Mouse (Mus musculus) heart, embryonic 14.5 days (tissue): ENCODE measurements at regions not wholly inside any gene's neighbourhood (a gene's known extent, or its start where the extent isn't known, plus 50 kb on each side); places are given as distances from the start of the nearest gene placed in this dataset.

ENCODE experiments used
- ATAC-seq: fragments of 200-750 bp; cut with Nextera tagmentation; 2 replicates; pipeline ENCODE4 v1.8.0; 2017; ENCODE audit warnings: low read depth, moderate TSS enrichment; ENCODE audit not compliant: insufficient number of reproducible peaks, insufficient read depth, low FRiP score
- H3K27ac ChIP-seq, 2 experiments: fragments of 200-500 bp in 1 of 2; fragments of 300-500 bp in 1 of 2; sonication (generic) in 1 of 2; replicated peaks in 1 of 2; 2 replicates each; pipeline ENCODE4 v1.5.1; 2012 to 2014; ENCODE audit warnings: low read depth in 2 of 2, low read length in 2 of 2, control low read depth in 1 of 2, mild to moderate bottlenecking in 1 of 2, mixed read lengths in 1 of 2; ENCODE audit not compliant: control insufficient read depth in 1 of 2, insufficient read depth in 1 of 2
- H3K27me3 ChIP-seq: fragments of 300-500 bp; sonication (generic); 2 replicates; pipeline ENCODE4 v1.6.1; 2014; ENCODE audit warnings: mild to moderate bottlenecking, low read length, control low read depth; ENCODE audit not compliant: control insufficient read depth, insufficient read depth
- H3K36me3 ChIP-seq: fragments of 300-500 bp; sonication (generic); 2 replicates; pipeline ENCODE4 v1.6.1; 2014; ENCODE audit warnings: mild to moderate bottlenecking, control low read depth, low read length, mixed read lengths; ENCODE audit not compliant: control insufficient read depth, insufficient read depth
- H3K4me1 ChIP-seq, 2 experiments: fragments of 200-500 bp in 1 of 2; fragments of 300-500 bp in 1 of 2; sonication (generic) in 1 of 2; 2 replicates each; pipeline ENCODE4 v1.6.1; 2012 to 2014; ENCODE audit warnings: low read length in 2 of 2, control low read depth in 1 of 2, mixed read lengths in 1 of 2; ENCODE audit not compliant: control insufficient read depth in 2 of 2, insufficient read depth in 2 of 2
- H3K4me2 ChIP-seq: fragments of 300-500 bp; sonication (generic); 2 replicates; pipeline ENCODE4 v1.6.1; 2014; ENCODE audit warnings: mild to moderate bottlenecking, low read length
- H3K4me3 ChIP-seq, 2 experiments: fragments of 200-500 bp in 1 of 2; fragments of 300-500 bp in 1 of 2; sonication (generic) in 1 of 2; 2 replicates each; pipeline ENCODE4 v1.5.1; 2012 to 2014; ENCODE audit warnings: low read length in 2 of 2, mild to moderate bottlenecking in 2 of 2, control low read depth in 1 of 2, low read depth in 1 of 2, moderate library complexity in 1 of 2; ENCODE audit not compliant: control insufficient read depth in 1 of 2, insufficient read depth in 1 of 2
- H3K9ac ChIP-seq: fragments of 300-500 bp; sonication (generic); 2 replicates; pipeline ENCODE4 v1.6.1; 2014; ENCODE audit warnings: mild to moderate bottlenecking, low read length
- H3K9me3 ChIP-seq: fragments of 300-500 bp; sonication (generic); 2 replicates; pipeline ENCODE4 v1.6.1; 2016; ENCODE audit warnings: low read length, control low read depth; ENCODE audit not compliant: control insufficient read depth
- WGBS: fragments of 180-500 bp; shearing (Covaris S2); extraction: QIAGEN DNeasy Blood & Tissue Kit; methylation state at CpG from one replicate; pipeline ENCODE4 v1.1.7; 2014; 5-methylcytosine and 5-hydroxymethylcytosine counted together

- peak; percentile 32 for ATAC-seq
- H3K27ac ChIP-seq, result peak overlapping the region in 1 of 2 experiments; percentile 19; a peak in 2 of 4 replicates
- no peak overlapping the region for H3K4me3 ChIP-seq
These were observed 110.9 kb downstream of the Banf2 start for GRCm38 (mm10) chr2:144143620-144144384.

GRCm38 (mm10) chr2:144144486-144145136 lies 111.8 kb downstream of the Banf2 start:
- peak overlapping the region in 1 of 2 experiments; percentile 1; a peak in 1 of 4 replicates for H3K27ac ChIP-seq
- no peak overlapping the region for H3K4me2 ChIP-seq
- no peak for ATAC-seq
- no peak overlapping the region for H3K9ac ChIP-seq
- H3K4me3 ChIP-seq, result no peak overlapping the region
- H3K9me3 ChIP-seq, result no peaks in the 10 kb centered on the region
- WGBS, result 86% methylated on average over 5 of the region's 5 CpGs
- H3K27me3 ChIP-seq, result no peaks in the 10 kb centered on the region
- peaks cover 8 to 9% of the 10 kb centered on the region in 2 experiments; a peak in 3 of 4 replicates for H3K4me1 ChIP-seq
- no peaks in the 10 kb centered on the region for H3K36me3 ChIP-seq

More at GRCm38 (mm10) chr2:144143620-144144384, 110.9 kb downstream of the Banf2 start:
- Histone ChIP-seq H3K27me3 (no peaks in the 10 kb centered on the region), H3K36me3 (no peaks in the 10 kb centered on the region), H3K9ac (no peak overlapping the region), H3K4me1 (peaks cover 8 to 9% of the 10 kb centered on the region in 2 experiments; a peak in 3 of 4 replicates), H3K9me3 (no peaks in the 10 kb centered on the region), H3K4me2 (no peak overlapping the region)
- 47% methylated on average over 9 of the region's 9 CpGs for WGBS

DNA sequence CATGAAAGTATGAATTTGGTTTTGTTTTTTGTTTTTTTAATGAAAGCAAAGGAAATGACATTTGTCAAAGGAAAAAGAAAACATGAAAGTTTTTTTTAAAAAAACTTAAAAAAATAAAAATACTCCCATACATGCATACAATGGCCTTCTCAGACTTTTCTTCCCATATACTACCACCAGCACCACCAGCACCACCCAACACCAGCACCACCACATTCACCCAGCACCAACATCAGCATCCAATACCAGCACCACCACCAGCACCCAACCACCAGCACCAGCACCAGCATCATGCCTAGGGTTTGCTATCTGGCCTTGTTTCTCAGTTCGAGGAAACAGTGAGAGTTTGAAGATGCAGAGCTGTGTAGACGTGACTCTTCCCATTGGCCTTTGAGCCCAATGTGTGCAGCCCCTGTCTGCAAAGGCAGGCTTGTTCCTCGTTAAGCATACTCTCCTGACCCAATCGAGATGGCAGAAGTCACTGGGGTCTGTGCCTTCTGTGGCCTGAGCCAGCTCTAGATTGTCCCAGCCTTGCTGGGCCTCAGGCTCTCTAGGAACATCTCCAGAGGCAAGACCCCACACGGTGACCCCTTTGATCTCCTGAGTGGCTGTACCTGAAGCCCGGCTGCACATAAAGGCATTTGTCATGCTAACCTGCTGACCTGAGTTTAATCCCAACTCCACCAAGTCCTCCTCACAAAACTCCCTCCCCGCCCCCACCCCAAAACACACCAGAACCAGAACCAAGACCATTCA lies 113.8 kb upstream of the Mgme1 start:
- Histone ChIP-seq H3K4me3 (no peak overlapping the region), H3K9ac (no peak overlapping the region), H3K36me3 (no peaks in the 10 kb centered on the region), H3K9me3 (no peaks in the 10 kb centered on the region), H3K27ac (no peak overlapping the region), H3K27me3 (0 out of 2 replicates have a peak, but pooled peaks cover 3% of the 10 kb centered on the region), H3K4me2 (no peak overlapping the region), H3K4me1 (peaks cover 10 to 12% of the 10 kb centered on the region in 2 experiments)
- ATAC-seq, result 0 out of 2 replicates have a peak, but pooled peaks have one; percentile 13
- WGBS, result 62% methylated on average over 7 of the region's 7 CpGs

DNA sequence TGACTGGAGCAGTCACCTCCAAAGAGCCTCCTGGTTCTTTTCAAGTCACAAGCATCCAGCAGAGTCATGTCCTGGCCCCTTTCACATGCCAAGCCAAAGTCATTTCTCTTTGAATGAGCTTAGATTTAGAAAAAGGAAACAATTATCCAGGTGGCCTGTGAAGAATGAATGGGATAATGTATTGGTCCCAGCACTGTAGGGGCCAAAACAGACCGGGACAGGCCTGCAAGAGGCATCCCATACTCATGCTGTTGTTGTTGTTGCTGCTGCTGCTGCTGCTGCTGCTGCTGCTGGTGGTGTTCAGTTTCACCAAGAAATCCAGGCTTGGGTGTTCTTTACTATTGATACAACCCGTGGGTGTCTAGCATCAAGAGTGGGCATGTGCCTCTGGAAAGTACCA lies 113.1 kb upstream of the Mgme1 start:
- H3K9me3 ChIP-seq, result no peaks in the 10 kb centered on the region
- no peak overlapping the region for H3K9ac ChIP-seq
- 48% methylated on average over 2 of the region's 2 CpGs for WGBS
- H3K4me3 ChIP-seq, result no peak overlapping the region
- no peaks in the 10 kb centered on the region for H3K36me3 ChIP-seq
- H3K27me3 ChIP-seq, result 0 out of 2 replicates have a peak, but pooled peaks cover 3% of the 10 kb centered on the region
- H3K4me1 ChIP-seq, result peaks cover 10 to 12% of the 10 kb centered on the region in 2 experiments
- H3K4me2 ChIP-seq, result no peak overlapping the region
- no peak for ATAC-seq
- H3K27ac ChIP-seq, result no peak overlapping the region

DNA sequence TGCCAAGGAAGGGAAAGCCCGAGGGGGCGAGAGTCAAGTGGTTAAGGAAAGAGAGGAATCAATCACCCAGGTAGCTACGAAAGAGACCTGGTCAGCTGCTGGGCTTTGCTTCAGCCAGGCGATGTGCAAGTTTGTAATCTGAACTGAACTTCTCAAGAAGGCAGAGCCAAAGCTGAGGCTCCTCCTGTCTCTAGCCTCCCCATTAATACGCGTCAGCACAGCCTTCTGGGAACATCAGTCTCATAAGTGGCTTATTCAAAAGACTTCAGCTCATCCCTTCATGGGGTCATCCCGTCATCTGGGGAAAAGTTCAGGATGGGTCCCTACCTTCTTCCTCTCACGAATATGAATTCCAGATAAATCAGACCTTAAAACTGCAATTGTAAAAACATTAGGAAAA lies 112.2 kb upstream of the Mgme1 start:
- H3K27me3 ChIP-seq, result 0 out of 2 replicates have a peak, but pooled peaks cover 3% of the 10 kb centered on the region
- H3K4me2 ChIP-seq, result no peak overlapping the region
- H3K27ac ChIP-seq, result no peak overlapping the region
- no peak overlapping the region for H3K4me3 ChIP-seq
- H3K4me1 ChIP-seq, result peaks cover 12% of the 10 kb centered on the region in 2 experiments
- no peak for ATAC-seq
- no peaks in the 10 kb centered on the region for H3K36me3 ChIP-seq
- 57% methylated on average over 8 of the region's 8 CpGs for WGBS
- H3K9ac ChIP-seq, result no peak overlapping the region
- no peaks in the 10 kb centered on the region for H3K9me3 ChIP-seq

DNA sequence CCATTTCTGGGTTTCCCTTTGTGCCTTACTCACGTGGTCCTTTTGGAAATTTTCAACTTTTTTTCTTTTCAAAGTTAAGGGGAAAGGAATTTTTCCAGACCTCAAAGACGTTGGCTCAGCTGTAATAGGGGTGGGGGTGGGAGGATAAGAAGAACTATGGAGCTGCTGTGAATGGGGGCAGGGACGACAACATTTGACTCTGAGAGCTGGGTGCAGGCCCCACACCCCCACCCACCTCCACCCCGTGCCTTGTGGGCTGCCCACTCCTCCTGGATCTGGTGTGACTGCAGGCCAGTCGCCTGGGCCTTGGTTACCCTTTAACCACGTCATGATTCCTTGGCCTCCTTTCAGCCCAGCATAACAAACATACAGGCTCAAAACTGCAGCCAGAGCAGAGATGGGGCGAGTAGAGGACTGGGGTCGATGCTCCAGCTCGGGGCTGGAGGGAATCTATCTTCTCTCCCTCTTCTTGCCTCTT lies 110.6 kb upstream of the Mgme1 start:
- ATAC-seq, result no peak
- H3K4me3 ChIP-seq, result no peak overlapping the region
- peak overlapping the region; percentile 18; the same call in 1 of the 2 replicates for H3K4me2 ChIP-seq
- no peak overlapping the region for H3K9ac ChIP-seq
- no peaks in the 10 kb centered on the region for H3K36me3 ChIP-seq
- WGBS, result 34% methylated on average over 9 of the region's 9 CpGs
- peaks cover 18 to 19% of the 10 kb centered on the region in 2 experiments for H3K4me1 ChIP-seq
- no peaks in the 10 kb centered on the region for H3K9me3 ChIP-seq
- 0 out of 2 replicates have a peak, but pooled peaks cover 3% of the 10 kb centered on the region for H3K27me3 ChIP-seq
- peak overlapping the region; percentile 35 to 78 for H3K27ac ChIP-seq

DNA sequence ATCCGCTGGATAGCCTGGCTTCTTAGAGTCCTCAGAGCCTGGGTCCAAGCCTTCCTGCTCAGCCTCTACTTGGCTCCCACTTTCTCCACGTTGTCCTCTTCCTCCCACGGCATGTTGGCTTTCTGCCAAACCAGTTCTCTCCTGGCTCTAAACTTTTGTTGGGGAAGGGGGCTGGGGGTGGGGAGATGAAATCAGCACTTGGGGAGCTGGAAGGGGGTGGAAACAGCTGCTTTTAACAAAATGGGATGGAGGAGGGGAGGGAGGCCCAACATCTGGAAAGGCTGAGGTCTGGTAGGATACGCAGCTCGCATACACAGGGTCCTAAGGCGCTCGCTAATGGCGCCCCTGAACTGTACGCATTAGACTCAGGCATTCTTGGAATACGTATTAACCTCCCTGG lies 110.0 kb upstream of the Mgme1 start:
- Histone ChIP-seq H3K9ac (no peak overlapping the region), H3K4me2 (no peak overlapping the region), H3K4me3 (no peak overlapping the region), H3K27ac (peak overlapping the region; percentile 35 to 78), H3K36me3 (no peaks in the 10 kb centered on the region), H3K4me1 (peaks cover 18 to 19% of the 10 kb centered on the region in 2 experiments), H3K9me3 (no peaks in the 10 kb centered on the region), H3K27me3 (0 out of 2 replicates have a peak, but pooled peaks cover 3% of the 10 kb centered on the region)
- ATAC-seq, result no peak
- WGBS, result 57% methylated on average over 10 of the region's 10 CpGs
